Mouse (Mus musculus): ENCODE data around the gene Psma6. TPM values are rescaled to one million over a fixed set of nuclear protein-coding genes. Genes with fewer than 3 reads are reported as not detected.

Gene Psma6
- polyA plus RNA-seq, 1 experiment, result 266 TPM

- Histone ChIP-seq H3K36me3 (ENCODE audit: control insufficient read depth, insufficient read depth) (no peaks in the 10 kb centered on the region), H3K27me3 (ENCODE audit: control insufficient read depth, insufficient read depth, insufficient read length) (no peaks in the 10 kb centered on the region), H3K4me3 (no peak overlapping the region), H3K79me2 (ENCODE audit: control insufficient read depth, insufficient read depth) (no peaks in the 10 kb centered on the region), H3ac (ENCODE audit: control insufficient read depth, insufficient read length) (no peak overlapping the region), H3K4me2 (ENCODE audit: low read depth) (no peak overlapping the region)
- TF ChIP-seq TCF12 (IDR thresholded peaks at IDR 0.05; ENCODE audit: insufficient read depth, poor library complexity, severe bottlenecking), result no peak
- TF ChIP-seq TCF3 (IDR thresholded peaks at IDR 0.05; ENCODE audit: insufficient read length, low read depth), result no peak
- TF ChIP-seq POLR2A (IDR thresholded peaks at IDR 0.05; ENCODE audit: insufficient read length, low read depth), result no peak
- TF ChIP-seq REST (IDR thresholded peaks at IDR 0.05; ENCODE audit: insufficient read depth, insufficient read length), result no peak
- no peak for TF ChIP-seq E2F4 (IDR thresholded peaks at IDR 0.05; ENCODE audit: insufficient read depth)
- TF ChIP-seq CEBPB (IDR thresholded peaks at IDR 0.05; ENCODE audit: insufficient read depth, poor library complexity, severe bottlenecking), result no peak
- no peak for TF ChIP-seq SRF (IDR thresholded peaks at IDR 0.05; ENCODE audit: control insufficient read depth, insufficient read length, low read depth)
- no peak for TF ChIP-seq USF1 (IDR thresholded peaks at IDR 0.05; ENCODE audit: low read depth)
- TF ChIP-seq MAX (IDR thresholded peaks at IDR 0.05; ENCODE audit: low read depth), result no peak
- TF ChIP-seq MYOD1 (IDR thresholded peaks at IDR 0.05; ENCODE audit: control insufficient read depth in 1 of 3, insufficient read length in 2 of 3, low read depth in 2 of 3), result no peak
- no peak for TF ChIP-seq MYOG (IDR thresholded peaks at IDR 0.05; ENCODE audit: control insufficient read depth in 1 of 3, insufficient read depth in 1 of 3, insufficient read length in 2 of 3, low read depth in 2 of 3)
- no peak for TF ChIP-seq POLR2AphosphoS2 (IDR thresholded peaks at IDR 0.05; ENCODE audit: insufficient read length, low read depth)
Observed at GRCm38 (mm10) chr12:55353423-55353822, 30.6 kb upstream of the Psma6 start.

GRCm38 (mm10) chr12:55354904-55355303 is 29.1 kb upstream of the Psma6 start:
- no peak overlapping the region for H3ac ChIP-seq (ENCODE audit: control insufficient read depth, insufficient read length)
- TF ChIP-seq POLR2A (IDR thresholded peaks at IDR 0.05; ENCODE audit: insufficient read length, low read depth), result no peak
- no peak overlapping the region for H3K4me2 ChIP-seq (ENCODE audit: low read depth)
- H3K27me3 ChIP-seq (ENCODE audit: control insufficient read depth, insufficient read depth, insufficient read length), result no peaks in the 10 kb centered on the region
- no peaks in the 10 kb centered on the region for H3K36me3 ChIP-seq (ENCODE audit: control insufficient read depth, insufficient read depth)
- no peak overlapping the region for H3K4me3 ChIP-seq
- H3K79me2 ChIP-seq (ENCODE audit: control insufficient read depth, insufficient read depth), result no peaks in the 10 kb centered on the region

- no peak for TF ChIP-seq SRF (IDR thresholded peaks at IDR 0.05; ENCODE audit: control insufficient read depth, insufficient read length, low read depth)
- TF ChIP-seq TCF12 (IDR thresholded peaks at IDR 0.05; ENCODE audit: insufficient read depth, poor library complexity, severe bottlenecking), result no peak
- TF ChIP-seq MYOG (IDR thresholded peaks at IDR 0.05; ENCODE audit: control insufficient read depth in 1 of 3, insufficient read depth in 1 of 3, insufficient read length in 2 of 3, low read depth in 2 of 3), result no peak
- TF ChIP-seq USF1 (IDR thresholded peaks at IDR 0.05; ENCODE audit: low read depth), result no peak
- no peak for TF ChIP-seq REST (IDR thresholded peaks at IDR 0.05; ENCODE audit: insufficient read depth, insufficient read length)
- no peak for TF ChIP-seq TCF3 (IDR thresholded peaks at IDR 0.05; ENCODE audit: insufficient read length, low read depth)
- TF ChIP-seq POLR2A (IDR thresholded peaks at IDR 0.05; ENCODE audit: insufficient read length, low read depth), result no peak
- TF ChIP-seq POLR2AphosphoS2 (IDR thresholded peaks at IDR 0.05; ENCODE audit: insufficient read length, low read depth), result no peak
- no peak for TF ChIP-seq E2F4 (IDR thresholded peaks at IDR 0.05; ENCODE audit: insufficient read depth)
- TF ChIP-seq CEBPB (IDR thresholded peaks at IDR 0.05; ENCODE audit: insufficient read depth, poor library complexity, severe bottlenecking), result no peak
- no peak for TF ChIP-seq MAX (IDR thresholded peaks at IDR 0.05; ENCODE audit: low read depth)
- no peak for TF ChIP-seq MYOD1 (IDR thresholded peaks at IDR 0.05; ENCODE audit: control insufficient read depth in 1 of 3, insufficient read length in 2 of 3, low read depth in 2 of 3)
- Histone ChIP-seq H3K79me2 (ENCODE audit: control insufficient read depth, insufficient read depth) (no peaks in the 10 kb centered on the region), H3K4me3 (no peak overlapping the region), H3ac (ENCODE audit: control insufficient read depth, insufficient read length) (no peak overlapping the region), H3K4me2 (ENCODE audit: low read depth) (no peak overlapping the region), H3K27me3 (ENCODE audit: control insufficient read depth, insufficient read depth, insufficient read length) (no peaks in the 10 kb centered on the region), H3K36me3 (ENCODE audit: control insufficient read depth, insufficient read depth) (no peaks in the 10 kb centered on the region)
Observed at GRCm38 (mm10) chr12:55357303-55357702, 26.7 kb upstream of the Psma6 start.

- H3K4me2 ChIP-seq (ENCODE audit: low read depth), result no peak overlapping the region
- no peaks in the 10 kb centered on the region for H3K79me2 ChIP-seq (ENCODE audit: control insufficient read depth, insufficient read depth)
- H3K36me3 ChIP-seq (ENCODE audit: control insufficient read depth, insufficient read depth), result no peaks in the 10 kb centered on the region
- no peak overlapping the region for H3K4me3 ChIP-seq
- no peak for TF ChIP-seq TCF3 (IDR thresholded peaks at IDR 0.05; ENCODE audit: insufficient read length, low read depth)
- TF ChIP-seq POLR2AphosphoS2 (IDR thresholded peaks at IDR 0.05; ENCODE audit: insufficient read length, low read depth), result no peak
- TF ChIP-seq E2F4 (IDR thresholded peaks at IDR 0.05; ENCODE audit: insufficient read depth), result no peak
- TF ChIP-seq MYOG (IDR thresholded peaks at IDR 0.05; ENCODE audit: control insufficient read depth in 1 of 3, insufficient read depth in 1 of 3, insufficient read length in 2 of 3, low read depth in 2 of 3), result no peak
- TF ChIP-seq CEBPB (IDR thresholded peaks at IDR 0.05; ENCODE audit: insufficient read depth, poor library complexity, severe bottlenecking), result no peak
- TF ChIP-seq TCF12 (IDR thresholded peaks at IDR 0.05; ENCODE audit: insufficient read depth, poor library complexity, severe bottlenecking), result no peak
- no peak for TF ChIP-seq USF1 (IDR thresholded peaks at IDR 0.05; ENCODE audit: low read depth)
- no peak for TF ChIP-seq SRF (IDR thresholded peaks at IDR 0.05; ENCODE audit: control insufficient read depth, insufficient read length, low read depth)
- no peak for TF ChIP-seq MYOD1 (IDR thresholded peaks at IDR 0.05; ENCODE audit: control insufficient read depth in 1 of 3, insufficient read length in 2 of 3, low read depth in 2 of 3)
- no peak for TF ChIP-seq MAX (IDR thresholded peaks at IDR 0.05; ENCODE audit: low read depth)
- TF ChIP-seq REST (IDR thresholded peaks at IDR 0.05; ENCODE audit: insufficient read depth, insufficient read length), result no peak
- no peak for TF ChIP-seq POLR2A (IDR thresholded peaks at IDR 0.05; ENCODE audit: insufficient read length, low read depth)
- H3ac ChIP-seq (ENCODE audit: control insufficient read depth, insufficient read length), result no peak overlapping the region
- no peaks in the 10 kb centered on the region for H3K27me3 ChIP-seq (ENCODE audit: control insufficient read depth, insufficient read depth, insufficient read length)
Observed at GRCm38 (mm10) chr12:55360929-55361328, 23.1 kb upstream of the Psma6 start.

- no peak overlapping the region for H3ac ChIP-seq (ENCODE audit: control insufficient read depth, insufficient read length)
- H3K79me2 ChIP-seq (ENCODE audit: control insufficient read depth, insufficient read depth), result no peaks in the 10 kb centered on the region
Observed at GRCm38 (mm10) chr12:55365083-55365482, 18.9 kb upstream of the Psma6 start.

More at GRCm38 (mm10) chr12:55365083-55365482, 18.9 kb upstream of the Psma6 start:
- H3K4me3 ChIP-seq, result no peak overlapping the region
- no peak for TF ChIP-seq POLR2A (IDR thresholded peaks at IDR 0.05; ENCODE audit: insufficient read length, low read depth)
- TF ChIP-seq SRF (IDR thresholded peaks at IDR 0.05; ENCODE audit: control insufficient read depth, insufficient read length, low read depth), result no peak
- TF ChIP-seq E2F4 (IDR thresholded peaks at IDR 0.05; ENCODE audit: insufficient read depth), result no peak
- no peak for TF ChIP-seq MAX (IDR thresholded peaks at IDR 0.05; ENCODE audit: low read depth)
- TF ChIP-seq CEBPB (IDR thresholded peaks at IDR 0.05; ENCODE audit: insufficient read depth, poor library complexity, severe bottlenecking), result no peak
- no peak for TF ChIP-seq TCF12 (IDR thresholded peaks at IDR 0.05; ENCODE audit: insufficient read depth, poor library complexity, severe bottlenecking)
- TF ChIP-seq TCF3 (IDR thresholded peaks at IDR 0.05; ENCODE audit: insufficient read length, low read depth), result no peak
- no peak for TF ChIP-seq USF1 (IDR thresholded peaks at IDR 0.05; ENCODE audit: low read depth)
- no peak for TF ChIP-seq MYOD1 (IDR thresholded peaks at IDR 0.05; ENCODE audit: control insufficient read depth in 1 of 3, insufficient read length in 2 of 3, low read depth in 2 of 3)
- TF ChIP-seq REST (IDR thresholded peaks at IDR 0.05; ENCODE audit: insufficient read depth, insufficient read length), result no peak
- no peak for TF ChIP-seq MYOG (IDR thresholded peaks at IDR 0.05; ENCODE audit: control insufficient read depth in 1 of 3, insufficient read depth in 1 of 3, insufficient read length in 2 of 3, low read depth in 2 of 3)
- no peak for TF ChIP-seq POLR2AphosphoS2 (IDR thresholded peaks at IDR 0.05; ENCODE audit: insufficient read length, low read depth)
- no peaks in the 10 kb centered on the region for H3K36me3 ChIP-seq (ENCODE audit: control insufficient read depth, insufficient read depth)
- no peak overlapping the region for H3K4me2 ChIP-seq (ENCODE audit: low read depth)
- H3K27me3 ChIP-seq (ENCODE audit: control insufficient read depth, insufficient read depth, insufficient read length), result no peaks in the 10 kb centered on the region

Measured in myocyte (in vitro differentiated cells).